Mouse (Mus musculus): ENCODE data around the gene BC030867. TPM values are rescaled to one million over a fixed set of nuclear protein-coding genes. Genes with fewer than 3 reads are reported as not detected.

BC030867 gene
- polyA plus RNA-seq, 1 experiment from 2014 or later, result 13.5 TPM

- H3K36me3 ChIP-seq, result peaks cover 8% of the 10 kb centered on the region
- no peak for ATAC-seq (ENCODE audit: extremely low read depth, insufficient number of reproducible peaks, low FRiP score, low TSS enrichment)
- H3K4me2 ChIP-seq, result peak overlapping the region; percentile 86
- H3K9ac ChIP-seq, result peak overlapping the region; percentile 77
- no peaks in the 10 kb centered on the region for H3K27me3 ChIP-seq (replicated peaks)
- no peaks in the 10 kb centered on the region for H3K9me3 ChIP-seq
- H3K4me3 ChIP-seq, result peak overlapping the region; percentile 5
- peaks cover 95% of the 10 kb centered on the region for H3K4me1 ChIP-seq
- WGBS, result 24% methylated on average over 10 of the region's 10 CpGs
- H3K27ac ChIP-seq (replicated peaks), result peak overlapping the region; percentile 95
Observed at GRCm38 (mm10) chr11:102214430-102215156, 34.1 kb upstream of the BC030867 start.

DNA sequence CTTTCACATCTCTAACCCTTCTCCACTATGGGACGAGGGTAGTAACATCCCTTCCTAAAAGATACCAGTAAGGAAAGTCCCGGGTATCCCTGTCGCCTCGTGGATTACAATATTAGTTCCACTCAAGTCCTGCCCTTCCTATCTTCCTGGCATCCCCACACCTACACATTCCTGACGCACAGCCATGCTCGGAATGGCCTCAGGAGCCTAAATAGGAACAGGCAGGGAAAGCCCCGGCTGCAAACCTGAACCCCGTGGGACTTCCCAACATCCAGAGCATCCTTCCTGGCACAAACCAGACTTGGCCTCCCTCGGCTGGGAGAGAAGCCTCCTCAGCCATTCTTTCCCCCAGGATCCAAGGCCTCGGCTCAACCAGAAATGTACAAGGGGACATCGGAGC is 33.2 kb upstream of the BC030867 start:
- Histone ChIP-seq H3K9ac (peak overlapping the region; percentile 77), H3K9me3 (no peaks in the 10 kb centered on the region), H3K27me3 (replicated peaks) (no peaks in the 10 kb centered on the region), H3K27ac (replicated peaks) (peak overlapping the region; percentile 95), H3K36me3 (peaks cover 8% of the 10 kb centered on the region), H3K4me2 (peak overlapping the region; percentile 86), H3K4me1 (peaks cover 95% of the 10 kb centered on the region), H3K4me3 (peak overlapping the region; percentile 63)
- WGBS, result 42% methylated on average over 11 of the region's 11 CpGs
- no peak for ATAC-seq (ENCODE audit: extremely low read depth, insufficient number of reproducible peaks, low FRiP score, low TSS enrichment)

GRCm38 (mm10) chr11:102216056-102216885 is 32.4 kb upstream of the BC030867 start:
- 15% methylated on average over 12 of the region's 12 CpGs for WGBS
- peaks cover 95% of the 10 kb centered on the region for H3K4me1 ChIP-seq
- peak; percentile 58; the same call in 1 of the 2 replicates for ATAC-seq (ENCODE audit: extremely low read depth, insufficient number of reproducible peaks, low FRiP score, low TSS enrichment)
- peak overlapping the region; percentile 63 for H3K4me3 ChIP-seq
- H3K9ac ChIP-seq, result peak overlapping the region; percentile 89
- peaks cover 11% of the 10 kb centered on the region for H3K36me3 ChIP-seq
- no peaks in the 10 kb centered on the region for H3K9me3 ChIP-seq
- H3K4me2 ChIP-seq, result peak overlapping the region; percentile 86
- H3K27ac ChIP-seq (replicated peaks), result peak overlapping the region; percentile 95
- no peaks in the 10 kb centered on the region for H3K27me3 ChIP-seq (replicated peaks)

GRCm38 (mm10) chr11:102216886-102217240 is 31.8 kb upstream of the BC030867 start:
- H3K4me2 ChIP-seq, result peak overlapping the region; percentile 86
- WGBS, result 20% methylated on average over 5 of the region's 5 CpGs
- H3K27ac ChIP-seq (replicated peaks), result peak overlapping the region; percentile 95
- no peak for ATAC-seq (ENCODE audit: extremely low read depth, insufficient number of reproducible peaks, low FRiP score, low TSS enrichment)
- H3K9ac ChIP-seq, result peak overlapping the region; percentile 89
- peak overlapping the region; percentile 63 for H3K4me3 ChIP-seq
- H3K9me3 ChIP-seq, result no peaks in the 10 kb centered on the region
- peaks cover 9% of the 10 kb centered on the region for H3K36me3 ChIP-seq
- peaks cover 95% of the 10 kb centered on the region for H3K4me1 ChIP-seq
- no peaks in the 10 kb centered on the region for H3K27me3 ChIP-seq (replicated peaks)

- 63% methylated on average over 6 of the region's 6 CpGs for WGBS
- H3K27me3 ChIP-seq (replicated peaks), result no peaks in the 10 kb centered on the region
- H3K9ac ChIP-seq, result peak overlapping the region; percentile 89
- peak overlapping the region; percentile 95 for H3K27ac ChIP-seq (replicated peaks)
- H3K4me2 ChIP-seq, result peak overlapping the region; percentile 86
- H3K4me1 ChIP-seq, result peaks cover 95% of the 10 kb centered on the region
- H3K4me3 ChIP-seq, result peak overlapping the region; percentile 63
- H3K36me3 ChIP-seq, result peaks cover 13% of the 10 kb centered on the region
- no peak for ATAC-seq (ENCODE audit: extremely low read depth, insufficient number of reproducible peaks, low FRiP score, low TSS enrichment)
- H3K9me3 ChIP-seq, result no peaks in the 10 kb centered on the region
Observed at GRCm38 (mm10) chr11:102217396-102217795, 31.3 kb upstream of the BC030867 start.

GRCm38 (mm10) chr11:102217876-102218430 is 30.7 kb upstream of the BC030867 start:
- H3K4me1 ChIP-seq, result peaks cover 95% of the 10 kb centered on the region
- H3K27ac ChIP-seq (replicated peaks), result peak overlapping the region; percentile 95
- H3K9me3 ChIP-seq, result no peaks in the 10 kb centered on the region
- no peak for ATAC-seq (ENCODE audit: extremely low read depth, insufficient number of reproducible peaks, low FRiP score, low TSS enrichment)
- WGBS, result 29% methylated on average over 7 of the region's 7 CpGs
- H3K4me3 ChIP-seq, result peak overlapping the region; percentile 63
- no peaks in the 10 kb centered on the region for H3K27me3 ChIP-seq (replicated peaks)
- peak overlapping the region; percentile 86 for H3K4me2 ChIP-seq
- peaks cover 18% of the 10 kb centered on the region for H3K36me3 ChIP-seq
- H3K9ac ChIP-seq, result peak overlapping the region; percentile 89

GRCm38 (mm10) chr11:102218783-102219182 is 29.9 kb upstream of the BC030867 start:
- ATAC-seq (ENCODE audit: extremely low read depth, insufficient number of reproducible peaks, low FRiP score, low TSS enrichment), result peak; percentile 70
- WGBS, result 0% methylated on average over 10 of the region's 10 CpGs
- Histone ChIP-seq H3K4me1 (peaks cover 96% of the 10 kb centered on the region), H3K9me3 (no peaks in the 10 kb centered on the region), H3K4me2 (peak overlapping the region; percentile 86), H3K27me3 (replicated peaks) (no peaks in the 10 kb centered on the region), H3K4me3 (peak overlapping the region; percentile 63), H3K36me3 (peaks cover 21% of the 10 kb centered on the region), H3K9ac (peak overlapping the region; percentile 89), H3K27ac (replicated peaks) (peak overlapping the region; percentile 98)

DNA sequence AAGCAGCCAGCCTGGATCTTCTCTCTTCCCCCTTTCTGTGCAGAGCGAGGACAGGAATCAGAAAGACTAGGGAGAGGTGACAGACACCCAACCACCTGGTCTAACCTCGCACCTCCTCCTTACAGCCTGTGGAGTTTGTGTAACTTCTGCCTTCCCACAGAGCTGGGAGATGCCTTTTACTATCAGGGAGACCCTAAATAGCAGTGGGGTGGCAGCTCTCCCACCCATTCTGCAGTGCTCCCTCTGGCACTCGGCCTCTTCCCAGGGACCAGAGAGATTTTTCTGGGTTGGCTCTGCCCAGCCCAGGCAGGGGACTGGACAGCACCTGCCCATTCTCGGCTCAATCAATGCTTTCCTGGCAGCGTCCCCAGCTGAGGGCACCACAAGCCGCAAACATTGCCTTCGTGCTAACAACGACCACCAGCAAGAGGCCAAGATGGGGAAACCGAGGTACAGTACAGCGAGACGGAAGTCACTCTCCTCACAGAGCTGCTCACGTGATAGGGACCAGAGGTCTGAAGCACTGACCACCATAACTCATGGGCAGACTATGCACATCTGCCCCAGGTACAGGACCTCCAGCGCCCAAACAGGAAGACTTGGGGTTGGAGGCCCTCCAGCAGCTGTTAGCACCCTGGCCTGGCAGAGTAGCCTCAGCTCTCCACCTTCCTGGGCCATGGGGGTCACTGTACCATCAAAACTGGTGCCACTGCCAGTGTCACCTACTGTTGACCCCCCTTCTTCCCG is 29.3 kb upstream of the BC030867 start:
- ATAC-seq (ENCODE audit: extremely low read depth, insufficient number of reproducible peaks, low FRiP score, low TSS enrichment), result no peak; the same call in 1 of the 2 replicates
- 42% methylated on average over 14 of the region's 14 CpGs for WGBS

GRCm38 (mm10) chr11:102219994-102220346 is 28.7 kb upstream of the BC030867 start:
- Histone ChIP-seq H3K27me3 (replicated peaks) (no peaks in the 10 kb centered on the region), H3K4me1 (peaks cover 96% of the 10 kb centered on the region), H3K9me3 (no peaks in the 10 kb centered on the region), H3K27ac (replicated peaks) (peak overlapping the region; percentile 98), H3K9ac (peak overlapping the region; percentile 77; the same call in 1 of the 2 replicates), H3K4me2 (peak overlapping the region; percentile 86), H3K36me3 (peaks cover 26% of the 10 kb centered on the region), H3K4me3 (peak overlapping the region; percentile 63)
- WGBS, result 28% methylated on average over 4 of the region's 4 CpGs
- ATAC-seq (ENCODE audit: extremely low read depth, insufficient number of reproducible peaks, low FRiP score, low TSS enrichment), result peak; percentile 12; the same call in 1 of the 2 replicates

More for the DNA sequence above, 29.3 kb upstream of the BC030867 start:
- no peaks in the 10 kb centered on the region for H3K9me3 ChIP-seq
- H3K4me3 ChIP-seq, result peak overlapping the region; percentile 63
- peak overlapping the region; percentile 77 for H3K9ac ChIP-seq
- peaks cover 26% of the 10 kb centered on the region for H3K36me3 ChIP-seq
- H3K27me3 ChIP-seq (replicated peaks), result no peaks in the 10 kb centered on the region
- H3K27ac ChIP-seq (replicated peaks), result peak overlapping the region; percentile 98
- H3K4me2 ChIP-seq, result peak overlapping the region; percentile 86
- H3K4me1 ChIP-seq, result peaks cover 96% of the 10 kb centered on the region

DNA sequence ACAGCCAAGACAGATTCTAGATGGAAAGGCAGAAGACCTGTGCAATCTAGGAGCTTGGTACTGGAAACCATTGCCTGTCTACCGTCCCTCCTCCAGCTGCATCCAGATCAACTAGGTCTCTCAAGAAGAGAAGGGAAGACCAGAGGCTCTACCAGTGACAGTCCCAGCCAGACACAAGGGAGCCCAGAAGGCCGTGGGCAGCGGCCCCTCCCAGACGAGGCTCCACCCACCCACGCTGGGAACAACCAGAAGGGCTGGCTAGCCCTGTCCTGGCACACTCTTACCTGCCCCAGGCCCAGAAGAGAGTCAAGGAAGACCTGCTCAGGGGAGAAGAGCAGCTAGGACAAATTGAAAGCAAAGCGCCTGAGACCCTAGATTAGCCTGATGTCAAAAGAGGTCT is 28.2 kb upstream of the BC030867 start:
- H3K27ac ChIP-seq (replicated peaks), result peak overlapping the region; percentile 98

More for the DNA sequence above, 28.2 kb upstream of the BC030867 start:
- Histone ChIP-seq H3K27me3 (replicated peaks) (no peaks in the 10 kb centered on the region), H3K9me3 (no peaks in the 10 kb centered on the region), H3K36me3 (peaks cover 26% of the 10 kb centered on the region), H3K4me3 (no peak overlapping the region; the same call in 1 of the 2 replicates), H3K4me2 (peak overlapping the region; percentile 86), H3K4me1 (peaks cover 96% of the 10 kb centered on the region), H3K9ac (peak overlapping the region; percentile 45; the same call in 1 of the 2 replicates)
- no peak for ATAC-seq (ENCODE audit: extremely low read depth, insufficient number of reproducible peaks, low FRiP score, low TSS enrichment)
- 32% methylated on average over 6 of the region's 6 CpGs for WGBS
